In the genomic region with DNA sequence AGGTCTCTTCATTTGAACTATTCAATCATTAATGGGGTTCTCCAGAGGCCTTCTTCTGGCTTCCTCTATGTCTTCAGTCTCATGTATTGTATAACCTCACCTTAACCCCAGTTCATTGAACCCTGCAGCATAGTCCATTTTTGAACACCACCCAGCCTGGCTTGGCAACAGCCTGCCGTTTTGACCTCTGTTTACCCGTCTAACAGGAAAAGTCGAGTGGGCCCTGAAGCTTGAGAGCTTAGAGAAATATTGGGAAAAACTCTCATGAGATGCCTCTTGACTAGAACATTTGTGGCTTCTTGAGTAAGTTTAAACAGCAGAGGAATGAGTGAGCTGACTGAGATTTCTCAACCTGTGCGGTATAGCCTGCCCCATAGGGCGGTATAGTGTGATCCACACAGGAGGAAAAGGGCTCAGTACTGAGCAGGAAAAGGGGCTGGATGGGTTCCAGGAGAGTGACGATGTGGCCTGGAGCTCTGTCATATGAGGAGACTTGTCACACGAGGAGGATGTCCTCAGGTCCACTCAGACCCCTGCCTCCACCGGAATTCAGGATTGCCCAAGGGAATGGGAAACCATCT, we compare ENCODE assay signal across 10 mouse cellular contexts. TPM values are rescaled to one million over a fixed set of nuclear protein-coding genes. Genes with fewer than 3 reads are reported as not detected.
A peak's percentile ranks its signal among the peaks of the same experiment; 100 is the strongest.
DNase-seq lines count a peak whose midpoint lies in the region.
"Had no signal": no experiment of that assay in that cellular context is flagged by ENCODE, and none has a peak within 500 bp of the region (broad histone marks: within the 10 kb centered on the region; RNA-seq: fewer than 3 reads in every experiment).

No protein-coding gene starts in this region.

- peak; percentile 19 to 37 for DNase-seq in heart, adult 9 months (ENCODE audit: low spot score in 2 of 2)
- DNase-seq in heart, adult 8-10 months (ENCODE audit: low spot score): no peak
- peak; percentile 20 for DNase-seq in gastrocnemius, postnatal 10 days
- peak; percentile 58 for DNase-seq in kidney, postnatal 10 days
- peak; percentile 76 for DNase-seq in lung, postnatal 14 days
- DNase-seq in spleen, adult 18-20 months: no peak
- no peak for DNase-seq in spleen, postnatal 4 days (ENCODE audit: low spot score in 2 of 2)
- DNase-seq: liver, embryonic 13.5 days; right cerebral cortex, postnatal 25 days; thymus, postnatal 25 days had no signal

RNA-seq across cellular contexts. Expression of gene Scd1, which starts 14.5 kb away (rescaled TPM):
- total RNA-seq in heart, adult 8-10 months (2022): 10 to 100 TPM; 14.9 to 24.2 (median 20.9) TPM
- 10 to 100 TPM; 39.5 to 46.6 TPM for total RNA-seq in gastrocnemius, postnatal 10 days (2021)

Comparison
In these comparisons a context has a peak if more than half of its experiments do, and no peak if none do; other contexts are left out.
1. DNase-seq: peak in heart, adult 9 months (2 of 2), gastrocnemius, postnatal 10 days (single experiment), kidney, postnatal 10 days (single experiment) and lung, postnatal 14 days (single experiment); none in heart, adult 8-10 months (single experiment), spleen, adult 18-20 months (0 of 2) and spleen, postnatal 4 days (0 of 2).